Mouse (Mus musculus): ENCODE results near the gene Hspg2.

DNA sequence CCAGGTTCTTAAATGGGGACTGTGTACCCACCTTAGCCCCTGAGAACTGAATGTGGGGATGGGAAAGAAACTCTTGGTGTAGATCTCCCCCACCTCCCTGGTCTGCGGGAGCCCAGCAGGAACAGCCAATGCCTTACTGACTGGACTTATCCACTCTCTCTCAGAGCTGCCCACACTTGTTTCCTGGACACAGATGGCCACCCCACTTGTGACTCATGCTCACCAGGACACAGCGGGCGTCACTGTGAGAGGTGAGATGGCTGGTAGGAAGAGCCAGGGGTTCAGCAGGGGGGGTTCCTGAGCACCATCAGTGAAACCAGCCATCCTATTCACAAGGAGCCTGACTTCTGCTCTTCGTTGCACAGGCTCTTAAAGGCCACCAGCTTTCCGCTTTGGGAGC lies 51.8 kb downstream of the Hspg2 start:
- TF ChIP-seq CTCF (IDR thresholded peaks at IDR 0.05; ENCODE audit: low read depth) (no peak), EP300 (IDR thresholded peaks at IDR 0.05; ENCODE audit: low read depth) (no peak)
